Mouse (Mus musculus) forebrain, embryonic 13.5 days (tissue): ENCODE results near the gene Slc19a1. TPM values are rescaled to one million over a fixed set of nuclear protein-coding genes. Genes with fewer than 3 reads are reported as not detected.
A peak's percentile ranks its signal among the peaks of the same experiment; 100 is the strongest.

Source experiments
- ATAC-seq: fragments of 200-750 bp; cut with Nextera tagmentation; 2 replicates; pipeline ENCODE4 v1.8.0; 2017
- H3K27ac ChIP-seq: fragments of 300-500 bp; sonication (generic); 2 replicates; pipeline ENCODE4 v1.5.1; 2015; ENCODE audit warnings: inconsistent platforms, mild to moderate bottlenecking, moderate library complexity
- H3K27me3 ChIP-seq: fragments of 300-500 bp; sonication (generic); 2 replicates; pipeline ENCODE4 v1.6.1; 2015; ENCODE audit warnings: mild to moderate bottlenecking, inconsistent platforms
- H3K36me3 ChIP-seq: fragments of 300-500 bp; sonication (generic); 2 replicates; pipeline ENCODE4 v1.6.1; 2015; ENCODE audit warnings: mild to moderate bottlenecking, inconsistent platforms; ENCODE audit not compliant: poor library complexity, severe bottlenecking
- H3K4me1 ChIP-seq: fragments of 300-500 bp; sonication (generic); 2 replicates; pipeline ENCODE4 v1.6.1; 2015; ENCODE audit warnings: inconsistent platforms
- H3K4me2 ChIP-seq: fragments of 300-500 bp; sonication (generic); 2 replicates; pipeline ENCODE4 v1.6.1; 2015; ENCODE audit warnings: inconsistent platforms, mild to moderate bottlenecking, moderate library complexity
- H3K4me3 ChIP-seq: fragments of 300-500 bp; sonication (generic); 2 replicates; pipeline ENCODE4 v1.5.1; 2015; ENCODE audit warnings: mild to moderate bottlenecking, inconsistent platforms
- H3K9ac ChIP-seq: fragments of 300-500 bp; sonication (generic); 2 replicates; pipeline ENCODE4 v1.6.1; 2015; ENCODE audit warnings: mild to moderate bottlenecking, inconsistent platforms
- H3K9me3 ChIP-seq: fragments of 300-500 bp; sonication (generic); replicated peaks from 2 replicates; pipeline ENCODE4 v1.6.1; 2016; ENCODE audit warnings: inconsistent platforms
- WGBS: fragments of 180-500 bp; shearing (Covaris S2); methylation state at CpG from one replicate; pipeline ENCODE4 v1.1.7; 2015; 5-methylcytosine and 5-hydroxymethylcytosine counted together
- polyA plus RNA-seq: library from polyadenylated mRNA; unstranded; fragments of >200 nt; fragmentation: Nextera tagmentation; extraction: Ambion mirVana; gene quantifications from 2 replicates; pipeline ENCODE4 v1.2.1, GENCODE M21; 2015

Slc19a1 gene
- polyA plus RNA-seq = 28.0 and 33.7 TPM in 2 replicates

DNA sequence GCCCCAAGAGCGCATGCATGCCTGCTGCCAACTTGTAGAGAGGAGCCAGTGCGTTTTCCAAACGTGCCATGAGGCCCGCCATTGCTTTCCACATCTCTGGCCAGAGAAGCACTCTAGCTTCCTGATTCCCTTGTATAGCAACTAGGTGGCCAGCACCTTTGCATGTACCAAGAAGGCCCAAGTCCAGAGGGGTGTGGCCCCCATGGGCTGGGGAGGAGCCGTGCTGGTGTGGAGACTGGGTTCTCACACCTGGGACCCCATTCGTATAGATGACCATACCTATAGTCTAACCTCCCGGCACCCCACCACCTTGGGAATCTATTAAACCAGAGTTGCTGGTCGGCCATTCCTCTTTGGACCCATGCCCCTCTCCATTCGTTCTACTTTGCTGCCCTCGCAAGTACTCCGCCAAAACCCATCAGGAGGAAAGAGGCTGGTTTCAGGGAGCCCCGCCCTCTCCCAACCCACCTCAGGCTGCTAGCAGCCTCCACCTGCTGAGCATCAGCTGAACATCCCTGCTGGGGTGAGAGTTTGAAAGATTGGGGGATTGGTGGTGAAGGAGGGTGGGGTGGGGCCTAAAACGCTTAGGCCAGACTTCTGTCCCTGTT is at the start of gene Slc19a1:
Gene Slc19a1, plus strand, starts transcription at position 474 of the 608 bp plus-strand sequence.
- Histone ChIP-seq H3K27ac (0 out of 2 replicates have a peak within 1 kb of the TSS, but pooled peaks have one; percentile 19), H3K4me3 (peak within 1 kb of the TSS; percentile 65), H3K4me1 (peaks cover 25% of the 10 kb centered on the region), H3K9me3 (no peaks in the 10 kb centered on the region), H3K4me2 (peak within 1 kb of the TSS; percentile 92), H3K36me3 (0 out of 2 replicates have a peak, but pooled peaks cover 4% of the 10 kb centered on the region), H3K27me3 (no peaks in the 10 kb centered on the region), H3K9ac (peak within 1 kb of the TSS; percentile 77)
- 41% methylated on average over 13 of the region's 13 CpGs for WGBS
- no peak; the same call in 1 of the 2 replicates for ATAC-seq

DNA sequence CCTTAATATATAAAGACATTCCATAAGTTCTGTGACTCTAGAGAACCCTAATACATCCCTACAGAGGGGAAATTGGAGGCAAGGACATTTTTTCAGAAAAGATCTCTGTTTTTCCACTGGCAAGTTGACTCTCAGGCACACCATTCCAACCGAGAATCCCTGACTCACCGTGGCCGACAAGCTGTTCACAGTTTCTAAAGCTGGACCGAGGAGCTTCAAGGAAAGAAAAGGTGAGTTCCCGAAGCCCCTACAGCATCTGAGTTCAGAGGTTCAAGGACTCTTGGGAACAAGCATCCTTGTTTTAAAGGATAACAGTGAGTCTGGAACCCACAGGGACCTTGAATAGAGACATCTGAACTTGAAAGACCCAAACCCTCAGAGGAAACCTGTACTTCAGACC is 43.5 kb upstream of the Slc19a1 start:
- Histone ChIP-seq H3K9me3 (no peaks in the 10 kb centered on the region), H3K9ac (no peak overlapping the region), H3K27me3 (no peaks in the 10 kb centered on the region), H3K4me3 (no peak overlapping the region), H3K4me2 (no peak overlapping the region), H3K27ac (no peak overlapping the region), H3K4me1 (no peaks in the 10 kb centered on the region), H3K36me3 (no peaks in the 10 kb centered on the region)
- WGBS = 92% methylated on average over 5 of the region's 5 CpGs
- no peak for ATAC-seq

GRCm38 (mm10) chr10:76992456-76992855 is 39.6 kb upstream of the Slc19a1 start:
- Histone ChIP-seq H3K9ac (no peak overlapping the region), H3K4me2 (no peak overlapping the region), H3K9me3 (no peaks in the 10 kb centered on the region), H3K27ac (no peak overlapping the region), H3K4me1 (peaks cover under 1% of the 10 kb centered on the region; the same call in 1 of the 2 replicates), H3K4me3 (no peak overlapping the region), H3K36me3 (no peaks in the 10 kb centered on the region), H3K27me3 (no peaks in the 10 kb centered on the region)
- no peak for ATAC-seq
- WGBS = 61% methylated on average over 3 of the region's 3 CpGs

- no peak overlapping the region for H3K27ac ChIP-seq
- H3K4me2 ChIP-seq = no peak overlapping the region
- H3K27me3 ChIP-seq = no peaks in the 10 kb centered on the region
- no peaks in the 10 kb centered on the region for H3K36me3 ChIP-seq
- ATAC-seq = no peak
- H3K4me1 ChIP-seq = peaks cover 5% of the 10 kb centered on the region; the same call in 1 of the 2 replicates
- no peak overlapping the region for H3K9ac ChIP-seq
- H3K9me3 ChIP-seq = no peaks in the 10 kb centered on the region
- H3K4me3 ChIP-seq = no peak overlapping the region
- WGBS = 85% methylated on average over 17 of the region's 17 CpGs
Observed at GRCm38 (mm10) chr10:76997759-76998513, 34.1 kb upstream of the Slc19a1 start.

DNA sequence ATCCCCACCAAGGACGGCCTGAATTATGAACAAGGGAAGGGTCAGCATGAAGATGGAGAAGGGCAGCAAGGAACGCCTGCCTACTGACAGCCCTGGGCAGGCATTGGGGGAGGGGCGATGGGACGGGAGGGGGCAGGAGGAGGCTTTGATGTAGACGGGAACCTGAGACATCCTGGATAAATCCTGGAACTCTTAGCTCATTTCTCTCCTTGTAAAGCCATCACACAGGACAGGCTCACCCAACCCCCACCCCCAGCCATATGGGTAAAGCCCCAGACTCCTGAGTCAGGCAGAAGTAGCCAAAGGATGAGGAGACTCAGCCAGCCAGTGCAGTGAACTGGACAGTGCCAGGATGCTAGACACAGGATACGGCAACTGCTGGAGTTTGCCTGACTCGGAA is 27.1 kb upstream of the Slc19a1 start:
- Histone ChIP-seq H3K27me3 (no peaks in the 10 kb centered on the region), H3K36me3 (no peaks in the 10 kb centered on the region), H3K27ac (no peak overlapping the region), H3K9ac (no peak overlapping the region), H3K4me2 (no peak overlapping the region), H3K4me3 (no peak overlapping the region), H3K4me1 (peaks cover 14% of the 10 kb centered on the region; the same call in 1 of the 2 replicates), H3K9me3 (no peaks in the 10 kb centered on the region)
- ATAC-seq = no peak
- 38% methylated on average over 7 of the region's 7 CpGs for WGBS

GRCm38 (mm10) chr10:77007433-77008108 is 24.5 kb upstream of the Slc19a1 start:
- Histone ChIP-seq H3K4me2 (no peak overlapping the region), H3K9me3 (no peaks in the 10 kb centered on the region), H3K4me1 (peaks cover 14% of the 10 kb centered on the region; the same call in 1 of the 2 replicates), H3K4me3 (no peak overlapping the region), H3K27me3 (no peaks in the 10 kb centered on the region), H3K9ac (no peak overlapping the region), H3K36me3 (no peaks in the 10 kb centered on the region), H3K27ac (peak overlapping the region; percentile 68)
- 41% methylated on average over 8 of the region's 8 CpGs for WGBS
- 0 out of 2 replicates have a peak, but pooled peaks have one; percentile 8 for ATAC-seq

DNA sequence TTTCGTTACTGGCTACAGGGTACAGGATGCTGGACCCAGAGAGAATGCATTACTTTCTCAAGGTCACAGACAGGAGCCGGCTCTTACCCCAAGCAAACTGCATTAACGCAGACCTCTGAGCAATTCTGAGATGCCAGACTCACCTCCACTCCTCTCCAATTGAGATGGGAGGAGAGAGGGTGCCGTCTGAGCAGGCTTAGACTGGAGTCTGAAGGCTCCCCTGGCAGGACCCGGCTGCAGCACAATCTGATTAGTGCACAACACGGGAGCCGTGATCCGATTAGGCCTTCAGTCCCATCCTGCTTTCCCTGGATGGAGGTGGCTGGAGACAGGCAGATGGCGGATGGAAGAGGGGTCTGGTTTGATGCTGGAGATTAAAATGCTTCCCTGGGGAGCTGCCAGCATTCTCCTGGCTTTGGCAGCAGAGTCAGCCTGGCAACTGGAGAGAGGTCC is 23.9 kb upstream of the Slc19a1 start:
- Histone ChIP-seq H3K36me3 (no peaks in the 10 kb centered on the region), H3K9me3 (no peaks in the 10 kb centered on the region), H3K4me2 (no peak overlapping the region), H3K27me3 (no peaks in the 10 kb centered on the region), H3K27ac (peak overlapping the region; percentile 68), H3K9ac (no peak overlapping the region), H3K4me3 (no peak overlapping the region), H3K4me1 (peaks cover 14% of the 10 kb centered on the region; the same call in 1 of the 2 replicates)
- peak; percentile 55; the same call in 1 of the 2 replicates for ATAC-seq
- 25% methylated on average over 9 of the region's 9 CpGs for WGBS

DNA sequence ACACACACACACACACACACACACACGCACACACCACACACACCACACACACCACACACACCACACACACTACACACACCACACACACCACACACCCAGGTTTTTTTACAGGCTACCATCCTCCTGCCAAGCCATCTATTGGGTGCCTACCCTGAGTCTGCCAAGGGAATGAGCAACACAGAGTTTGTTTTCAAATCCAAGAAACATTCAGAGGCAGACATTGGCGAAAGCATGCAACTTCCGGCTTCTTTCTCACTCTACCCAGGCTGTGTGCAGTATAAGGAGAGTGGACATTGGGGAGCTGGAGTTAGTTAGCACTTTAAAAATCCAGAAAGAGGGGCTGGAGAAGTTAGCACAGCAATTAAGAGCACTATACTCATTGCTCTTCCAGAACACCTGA is 23.3 kb upstream of the Slc19a1 start:
- 78% methylated on average over 2 of the region's 3 CpGs for WGBS
- peaks cover 14% of the 10 kb centered on the region; the same call in 1 of the 2 replicates for H3K4me1 ChIP-seq
- H3K4me3 ChIP-seq = no peak overlapping the region
- H3K4me2 ChIP-seq = no peak overlapping the region
- no peak for ATAC-seq
- no peak overlapping the region for H3K9ac ChIP-seq
- no peaks in the 10 kb centered on the region for H3K27me3 ChIP-seq
- H3K36me3 ChIP-seq = no peaks in the 10 kb centered on the region
- H3K9me3 ChIP-seq = no peaks in the 10 kb centered on the region
- peak overlapping the region; percentile 68; the same call in 1 of the 2 replicates for H3K27ac ChIP-seq

- Histone ChIP-seq H3K4me1 (peaks cover 10% of the 10 kb centered on the region; the same call in 1 of the 2 replicates), H3K36me3 (no peaks in the 10 kb centered on the region), H3K9me3 (no peaks in the 10 kb centered on the region), H3K9ac (no peak overlapping the region), H3K4me3 (no peak overlapping the region), H3K27ac (no peak overlapping the region), H3K4me2 (no peak overlapping the region), H3K27me3 (no peaks in the 10 kb centered on the region)
- no peak for ATAC-seq
- WGBS = 87% methylated on average over 4 of the region's 4 CpGs
Observed at GRCm38 (mm10) chr10:77011681-77012080, 20.4 kb upstream of the Slc19a1 start.

GRCm38 (mm10) chr10:77016080-77016479 is 16.0 kb upstream of the Slc19a1 start:
- no peaks in the 10 kb centered on the region for H3K27me3 ChIP-seq
- no peak overlapping the region for H3K9ac ChIP-seq
- H3K4me1 ChIP-seq = peaks cover 2% of the 10 kb centered on the region; the same call in 1 of the 2 replicates
- no peak for ATAC-seq
- H3K36me3 ChIP-seq = no peaks in the 10 kb centered on the region
- no peak overlapping the region for H3K4me3 ChIP-seq
- no peak overlapping the region for H3K4me2 ChIP-seq
- H3K9me3 ChIP-seq = no peaks in the 10 kb centered on the region
- WGBS = 78% methylated on average over 7 of the region's 7 CpGs
- H3K27ac ChIP-seq = no peak overlapping the region

- no peaks in the 10 kb centered on the region for H3K36me3 ChIP-seq
- H3K9me3 ChIP-seq = no peaks in the 10 kb centered on the region
- no peak overlapping the region for H3K9ac ChIP-seq
- H3K27me3 ChIP-seq = no peaks in the 10 kb centered on the region
- 33% methylated on average over 8 of the region's 8 CpGs for WGBS
- H3K4me3 ChIP-seq = no peak overlapping the region
- H3K27ac ChIP-seq = no peak overlapping the region
- peaks cover 2% of the 10 kb centered on the region; the same call in 1 of the 2 replicates for H3K4me1 ChIP-seq
- H3K4me2 ChIP-seq = no peak overlapping the region
- ATAC-seq = no peak
Observed at GRCm38 (mm10) chr10:77016499-77016898, 15.5 kb upstream of the Slc19a1 start.

GRCm38 (mm10) chr10:77017061-77017460 is 15.0 kb upstream of the Slc19a1 start:
- no peaks in the 10 kb centered on the region for H3K27me3 ChIP-seq
- H3K27ac ChIP-seq = no peak overlapping the region
- no peaks in the 10 kb centered on the region for H3K36me3 ChIP-seq
- no peaks in the 10 kb centered on the region for H3K9me3 ChIP-seq
- 76% methylated on average over 2 of the region's 2 CpGs for whole genome bisulfite sequencing
- peaks cover 2% of the 10 kb centered on the region; the same call in 1 of the 2 replicates for H3K4me1 ChIP-seq
- H3K9ac ChIP-seq = no peak overlapping the region
- no peak for ATAC-seq
- no peak overlapping the region for H3K4me2 ChIP-seq
- H3K4me3 ChIP-seq = no peak overlapping the region
